Mouse (Mus musculus): ENCODE measurements around the gene Ydjc.
"Not testable (repeated sequence)": the region's sequence is repeated elsewhere in the genome, so short reads cannot be mapped to it uniquely, and the experiment has no call there.

Ydjc gene

GRCm38 (mm10) chr16:17151874-17152273 is 7.5 kb downstream of the Ydjc start:
- DNase-seq (ENCODE audit: inconsistent ontology term) = no peak

- peak; percentile 36 for DNase-seq (ENCODE audit: inconsistent ontology term)
Observed at GRCm38 (mm10) chr16:17154346-17154745, 9.9 kb downstream of the Ydjc start.

- DNase-seq (ENCODE audit: inconsistent ontology term) = not testable (repeated sequence)
Observed at GRCm38 (mm10) chr16:17165478-17165877, 21.1 kb downstream of the Ydjc start.

GRCm38 (mm10) chr16:17167179-17167578 is 22.8 kb downstream of the Ydjc start:
- DNase-seq (ENCODE audit: inconsistent ontology term) = no peak

GRCm38 (mm10) chr16:17168049-17168448 is 23.6 kb downstream of the Ydjc start:
- no peak for DNase-seq (ENCODE audit: inconsistent ontology term)

GRCm38 (mm10) chr16:17175765-17176164 is 31.3 kb downstream of the Ydjc start:
- DNase-seq (ENCODE audit: inconsistent ontology term) = no peak

GRCm38 (mm10) chr16:17177623-17178170 is 33.3 kb downstream of the Ydjc start:
- DNase-seq (ENCODE audit: inconsistent ontology term) = no peak

GRCm38 (mm10) chr16:17179706-17180105 is 35.3 kb downstream of the Ydjc start:
- DNase-seq (ENCODE audit: inconsistent ontology term) = no peak

GRCm38 (mm10) chr16:17181382-17181781 is 37.0 kb downstream of the Ydjc start:
- DNase-seq (ENCODE audit: inconsistent ontology term) = no peak

- DNase-seq (ENCODE audit: inconsistent ontology term) = no peak
Observed at GRCm38 (mm10) chr16:17182136-17182535, 37.7 kb downstream of the Ydjc start.

- DNase-seq (ENCODE audit: inconsistent ontology term) = no peak
Observed at GRCm38 (mm10) chr16:17183003-17183402, 38.6 kb downstream of the Ydjc start.

- no peak for DNase-seq (ENCODE audit: inconsistent ontology term)
Observed at GRCm38 (mm10) chr16:17185475-17185874, 41.1 kb downstream of the Ydjc start.

GRCm38 (mm10) chr16:17193823-17194222 is 49.4 kb downstream of the Ydjc start:
- DNase-seq (ENCODE audit: inconsistent ontology term) = no peak

GRCm38 (mm10) chr16:17200121-17200952 is 55.9 kb downstream of the Ydjc start:
- peak; percentile 24 for DNase-seq (ENCODE audit: inconsistent ontology term)

GRCm38 (mm10) chr16:17200953-17201707 is 56.7 kb downstream of the Ydjc start:
- DNase-seq (ENCODE audit: inconsistent ontology term) = peak; percentile 87

GRCm38 (mm10) chr16:17201977-17202376 is 57.6 kb downstream of the Ydjc start:
- no peak for DNase-seq (ENCODE audit: inconsistent ontology term)

GRCm38 (mm10) chr16:17202549-17202948 is 58.1 kb downstream of the Ydjc start, which contains the start of gene Ube2l3:
TSS of gene Ube2l3 (minus strand) at chr16:17202649.
- no peak for DNase-seq (ENCODE audit: inconsistent ontology term)

- DNase-seq (ENCODE audit: inconsistent ontology term) = peak; percentile 23
Observed at GRCm38 (mm10) chr16:17204990-17205389, 60.6 kb downstream of the Ydjc start.

GRCm38 (mm10) chr16:17208389-17209361 is 64.3 kb downstream of the Ydjc start, which contains the start of gene Rimbp3:
TSS of gene Rimbp3 (plus strand) at chr16:17208603.
- DNase-seq (ENCODE audit: inconsistent ontology term) = peak; percentile 88

- no peak for DNase-seq (ENCODE audit: inconsistent ontology term)
Observed at GRCm38 (mm10) chr16:17209404-17209960, 65.1 kb downstream of the Ydjc start.

All from Muller cell, postnatal 12 days (primary cell).